Mouse (Mus musculus) gastrocnemius, postnatal 10 days (tissue): ENCODE measurements at regions not wholly inside any gene's neighbourhood (a gene's known extent, or its start where the extent isn't known, plus 50 kb on each side); places are given as distances from the start of the nearest gene placed in this dataset.
A peak's percentile ranks its signal among the peaks of the same experiment; 100 is the strongest.

ENCODE experiments used
- DNase-seq: peaks from one replicate; pipeline ENCODE4 v3.0.0; 2021; ENCODE audit warnings: mixed read lengths

- DNase-seq = no peak
Measured at GRCm38 (mm10) chr10:3630763-3631223, 90.8 kb downstream of the Iyd start.

GRCm38 (mm10) chr10:3633871-3634496 is 93.9 kb downstream of the Iyd start:
- peak; percentile 16 for DNase-seq

- DNase-seq = no peak
Measured at GRCm38 (mm10) chr10:3644111-3644510, 96.1 kb upstream of the Plekhg1 start.

- no peak for DNase-seq
Measured at GRCm38 (mm10) chr10:3645030-3645429, 95.1 kb upstream of the Plekhg1 start.

GRCm38 (mm10) chr10:3646151-3646910 is 93.8 kb upstream of the Plekhg1 start:
- DNase-seq = no peak

GRCm38 (mm10) chr10:3647811-3648731 is 92.1 kb upstream of the Plekhg1 start:
- DNase-seq = no peak

GRCm38 (mm10) chr10:3649983-3650382 is 90.2 kb upstream of the Plekhg1 start:
- no peak for DNase-seq

GRCm38 (mm10) chr10:3650561-3650960 is 89.6 kb upstream of the Plekhg1 start:
- DNase-seq = no peak

- DNase-seq = no peak
Measured at GRCm38 (mm10) chr10:3652522-3652921, 87.6 kb upstream of the Plekhg1 start.

- no peak for DNase-seq
Measured at GRCm38 (mm10) chr10:3656081-3656480, 84.1 kb upstream of the Plekhg1 start.

- no peak for DNase-seq
Measured at GRCm38 (mm10) chr10:3662156-3662555, 78.0 kb upstream of the Plekhg1 start.

- no peak for DNase-seq
Measured at GRCm38 (mm10) chr10:3662571-3662970, 77.6 kb upstream of the Plekhg1 start.

GRCm38 (mm10) chr10:3663296-3663695 is 76.9 kb upstream of the Plekhg1 start:
- no peak for DNase-seq

- no peak for DNase-seq
Measured at GRCm38 (mm10) chr10:3684481-3684880, 55.7 kb upstream of the Plekhg1 start.
